Mouse (Mus musculus) mesoderm, embryonic 11.5 days (tissue): ENCODE results near the gene Gm12184.
A peak's percentile ranks its signal among the peaks of the same experiment; 100 is the strongest.
"Not testable (repeated sequence)": the region's sequence is repeated elsewhere in the genome, so short reads cannot be mapped to it uniquely, and the experiment has no call there.

Experiments
- DNase-seq: peaks from one replicate; pipeline ENCODE4 v3.0.0-alpha.2; 2012; ENCODE audit warnings: low read depth, low spot score

Gene Gm12184

GRCm38 (mm10) chr11:48825979-48826751 lies at the start of gene Gm12184, which contains the start of gene Trim7:
Gene Gm12184 (minus strand): TSS chr11:48826655.
Gene Trim7 (plus strand): TSS chr11:48826140.
- not testable (repeated sequence) for DNase-seq

GRCm38 (mm10) chr11:48875343-48875837 lies 48.9 kb upstream of the Gm12184 start:
- DNase-seq: not testable (repeated sequence)

GRCm38 (mm10) chr11:48874465-48874864 lies 48.0 kb upstream of the Gm12184 start:
- peak; percentile 67 for DNase-seq

GRCm38 (mm10) chr11:48873591-48874290 lies 47.3 kb upstream of the Gm12184 start:
- DNase-seq: no peak

GRCm38 (mm10) chr11:48872695-48873300 lies 46.3 kb upstream of the Gm12184 start:
- no peak for DNase-seq

GRCm38 (mm10) chr11:48871817-48872541 lies 45.5 kb upstream of the Gm12184 start:
- no peak for DNase-seq

- DNase-seq: peak; percentile 31
These were observed 44.8 kb upstream of the Gm12184 start, which contains the start of gene Irgm1 for GRCm38 (mm10) chr11:48871201-48871772. Gene Irgm1 (minus strand): TSS chr11:48871683.

- DNase-seq: no peak
These were observed 44.3 kb upstream of the Gm12184 start for GRCm38 (mm10) chr11:48870781-48871180.

- DNase-seq: no peak
These were observed 43.1 kb upstream of the Gm12184 start for GRCm38 (mm10) chr11:48869380-48870110.

- no peak for DNase-seq
These were observed 40.0 kb upstream of the Gm12184 start for GRCm38 (mm10) chr11:48866481-48866880.

- no peak for DNase-seq
These were observed 37.4 kb upstream of the Gm12184 start for GRCm38 (mm10) chr11:48863808-48864207.

- DNase-seq: no peak
These were observed 36.4 kb upstream of the Gm12184 start for GRCm38 (mm10) chr11:48862784-48863319.

GRCm38 (mm10) chr11:48859014-48859413 lies 32.6 kb upstream of the Gm12184 start:
- peak; percentile 74 for DNase-seq

- DNase-seq: peak; percentile 87
These were observed 27.2 kb upstream of the Gm12184 start for GRCm38 (mm10) chr11:48853474-48854180.

- DNase-seq: no peak
These were observed 26.4 kb upstream of the Gm12184 start for GRCm38 (mm10) chr11:48852624-48853473.

- DNase-seq: no peak
These were observed 25.7 kb upstream of the Gm12184 start for GRCm38 (mm10) chr11:48852190-48852589.

GRCm38 (mm10) chr11:48851270-48851995 lies 25.0 kb upstream of the Gm12184 start:
- no peak for DNase-seq

- no peak for DNase-seq
These were observed 23.8 kb upstream of the Gm12184 start for GRCm38 (mm10) chr11:48850240-48850639.
